Mouse (Mus musculus): ENCODE data around the gene Clca3a1.

Clca3a1 gene

DNA sequence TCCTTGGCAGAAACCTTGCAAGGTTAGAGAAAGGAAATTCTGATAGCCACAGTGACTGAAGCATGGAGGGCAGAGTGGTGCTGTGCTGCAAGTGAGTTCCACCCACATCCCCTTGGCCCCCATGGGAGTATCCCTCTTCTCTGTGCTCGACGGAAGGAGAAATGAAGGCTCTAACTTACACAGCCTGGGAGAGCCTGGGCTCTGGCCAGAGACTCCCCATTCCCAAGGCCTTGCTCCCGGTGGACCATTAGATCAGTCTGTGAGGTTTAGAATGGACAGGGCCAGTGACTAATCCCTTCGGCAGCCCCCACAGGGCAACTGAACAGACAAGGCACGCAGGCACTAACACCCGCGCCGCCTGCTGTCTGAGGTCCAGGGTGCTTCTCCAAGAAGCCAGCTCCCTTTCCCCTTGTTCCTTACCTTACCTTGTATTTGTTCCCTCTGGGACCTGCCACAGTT, 81.0 kb downstream of the Clca3a1 start:
- DNase-seq, result no peak
